Mouse (Mus musculus) granulocyte monocyte progenitor cell, adult 5-6 weeks (primary cell): ENCODE measurements around the gene Sowahc. TPM values are rescaled to one million over a fixed set of nuclear protein-coding genes. Genes with fewer than 3 reads are reported as not detected.

Experiments used
- ATAC-seq: replicated peaks from 2 replicates; pipeline ENCODE4 v1.8.0; 2016; ENCODE audit warnings: mild to moderate bottlenecking, moderate TSS enrichment, inconsistent platforms; ENCODE audit not compliant: poor library complexity, severe bottlenecking
- total RNA-seq, 2 experiments: library from RNA; stranded (forward) in 1 of 2; stranded (reverse) in 1 of 2; fragments of 200-712, 200-1000 nt in 1 of 2; fragments of >200 nt in 1 of 2; fragmentation: Nextera tagmentation in 1 of 2; gene quantifications; 2 replicates each; pipeline ENCODE4 v1.2.3; 2014 to 2017

The Sowahc gene
- total RNA-seq, 2 experiments from 2014 or later: 6.9 to 17.2 TPM

- ATAC-seq: peak; percentile 63
These were observed 30.2 kb downstream of the Sowahc start for GRCm38 (mm10) chr10:59251980-59252379.

DNA sequence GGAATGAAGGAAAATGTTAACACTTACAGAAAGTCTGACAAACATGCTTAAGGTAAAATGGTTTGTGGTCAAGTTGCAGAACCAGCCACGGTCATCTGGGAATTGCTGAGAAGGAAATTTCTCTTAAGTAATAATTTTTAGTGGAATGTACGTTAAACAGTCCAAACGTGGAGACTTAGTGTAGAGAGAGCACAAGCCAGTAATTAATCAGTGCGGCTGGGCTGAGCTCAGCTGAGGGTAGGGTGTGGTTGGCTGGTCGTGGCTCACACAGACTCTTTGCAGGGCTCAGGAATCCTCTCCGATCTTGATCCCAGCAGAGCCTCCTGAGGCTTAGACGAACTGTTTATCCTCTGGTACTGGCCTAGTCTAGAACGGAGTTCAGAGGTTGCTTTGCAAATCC, 30.6 kb downstream of the Sowahc start:
- ATAC-seq: no peak

GRCm38 (mm10) chr10:59253541-59254079, 31.9 kb downstream of the Sowahc start:
- peak; percentile 56 for ATAC-seq

DNA sequence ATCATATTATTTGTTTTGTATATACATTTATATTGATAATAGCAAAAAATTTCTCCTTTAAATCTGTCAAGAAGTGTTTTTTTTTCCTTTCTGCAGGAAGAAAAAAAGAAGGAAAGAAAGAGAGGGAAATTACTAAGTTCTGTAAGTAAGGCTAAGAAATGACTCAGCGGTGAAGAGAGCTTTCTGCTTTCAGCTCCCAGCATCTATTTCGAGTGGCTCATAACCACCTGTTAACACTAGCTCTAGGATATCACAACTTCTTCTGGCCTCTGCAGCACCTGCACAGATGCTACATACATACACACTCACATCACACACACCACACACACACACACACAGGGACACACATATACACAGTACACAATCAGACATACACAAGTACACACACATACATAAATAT, 34.8 kb downstream of the Sowahc start:
- ATAC-seq: no peak

DNA sequence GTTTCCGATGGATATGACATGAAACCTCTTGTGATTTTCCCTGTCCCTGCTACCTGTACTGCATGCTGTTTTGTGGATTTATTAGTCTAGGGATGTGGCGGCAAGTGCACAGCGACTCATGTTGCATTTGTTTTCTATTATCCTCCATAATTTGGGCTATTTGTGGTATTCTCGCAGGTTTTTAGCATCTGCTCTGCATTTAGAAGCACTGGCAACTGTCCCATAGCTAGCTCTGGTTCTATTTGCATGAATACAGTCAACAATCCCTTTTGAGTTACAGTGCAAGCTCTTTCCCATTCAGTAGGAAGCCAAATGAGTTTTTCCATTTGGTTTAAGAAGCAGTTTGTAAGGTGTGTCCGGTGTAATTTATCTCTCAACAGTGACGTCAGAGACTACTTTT, 37.8 kb downstream of the Sowahc start:
- no peak for ATAC-seq

GRCm38 (mm10) chr10:59261603-59262002, 39.9 kb downstream of the Sowahc start:
- no peak for ATAC-seq

- no peak for ATAC-seq
These were observed 40.3 kb downstream of the Sowahc start for GRCm38 (mm10) chr10:59262021-59262420.

- peak; percentile 60 for ATAC-seq
These were observed 41.2 kb downstream of the Sowahc start for GRCm38 (mm10) chr10:59262979-59263378.

DNA sequence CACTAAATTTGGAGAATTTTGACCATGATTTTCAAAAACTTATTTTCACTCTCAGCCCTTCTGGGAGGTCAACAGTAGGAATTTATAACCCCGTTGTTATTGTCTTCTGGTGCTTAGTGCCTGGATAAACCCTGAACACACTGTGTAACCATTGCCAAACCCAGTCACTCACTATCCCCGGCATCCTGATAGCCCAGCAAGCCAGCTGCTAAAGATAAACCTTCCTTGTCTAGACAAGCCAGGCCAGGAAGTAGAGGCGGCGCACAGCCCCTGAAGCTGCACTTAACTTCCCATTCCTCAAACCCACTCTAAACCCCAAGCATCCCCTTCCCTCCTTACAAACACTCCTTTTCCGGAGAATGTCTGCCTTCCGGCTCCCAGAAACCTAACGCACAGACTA, 43.3 kb downstream of the Sowahc start:
- ATAC-seq: peak; percentile 53

GRCm38 (mm10) chr10:59265674-59266073, 43.9 kb downstream of the Sowahc start:
- peak; percentile 71 for ATAC-seq

DNA sequence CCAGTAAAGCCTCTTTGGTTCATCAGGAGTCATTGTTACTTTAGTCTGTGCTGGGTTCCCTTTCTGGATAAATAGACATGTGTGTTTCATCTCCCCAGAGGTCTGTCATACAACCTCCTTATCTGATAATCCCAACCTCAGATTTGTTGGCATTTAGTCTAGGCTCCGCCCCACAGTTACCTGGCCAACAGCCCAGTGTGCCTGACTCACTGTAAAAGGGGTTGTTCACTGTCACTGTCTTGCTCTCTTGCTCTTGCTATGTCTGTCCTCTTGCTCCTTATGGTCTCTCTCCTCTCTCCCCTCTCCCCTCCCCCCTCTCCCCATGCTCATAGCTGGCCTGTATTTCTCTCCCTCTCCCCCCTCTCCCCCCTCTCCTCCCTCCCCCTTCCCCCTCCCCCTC, 44.3 kb downstream of the Sowahc start:
- no peak for ATAC-seq

DNA sequence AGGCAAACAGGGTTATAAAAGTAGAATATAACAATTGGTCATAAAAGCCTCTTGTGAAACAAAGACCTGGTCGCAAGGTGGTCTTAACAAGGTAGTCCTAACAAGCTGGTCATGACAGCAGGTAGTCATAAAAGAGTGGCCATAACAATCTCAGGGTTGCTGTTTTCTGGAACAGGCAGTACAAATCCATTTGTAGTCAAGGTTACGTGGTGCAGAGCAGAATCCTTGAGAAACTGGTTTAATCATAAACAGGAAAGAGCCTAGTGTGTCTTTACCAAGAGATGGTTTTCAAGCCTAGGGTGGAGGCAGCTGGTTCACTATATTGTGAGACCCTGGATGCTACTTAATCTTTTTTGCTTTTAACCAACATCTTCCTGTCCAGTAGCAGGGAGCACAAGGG, 45.5 kb downstream of the Sowahc start:
- no peak for ATAC-seq

DNA sequence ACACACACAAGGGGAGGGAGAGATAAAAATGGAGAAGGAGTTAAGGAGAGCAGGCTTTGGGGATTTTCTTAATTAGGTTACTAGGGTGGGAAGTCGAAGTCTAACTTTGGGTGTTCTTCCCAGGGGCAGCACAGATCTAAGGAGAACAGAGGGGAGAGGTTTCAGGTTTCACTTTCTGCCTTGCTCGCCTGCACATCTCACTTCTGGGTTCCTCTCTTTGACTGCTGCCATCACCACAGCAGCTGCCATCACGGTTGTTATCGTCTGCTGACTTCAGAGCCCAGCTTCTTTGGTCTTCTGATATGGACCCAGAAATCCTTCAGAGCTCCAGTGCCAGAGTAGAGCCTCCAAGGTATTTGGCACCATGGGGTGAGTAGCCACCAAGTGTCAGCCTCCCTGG, 46.4 kb downstream of the Sowahc start:
- ATAC-seq: peak; percentile 29

GRCm38 (mm10) chr10:59268754-59269153, 47.0 kb downstream of the Sowahc start:
- ATAC-seq: no peak

DNA sequence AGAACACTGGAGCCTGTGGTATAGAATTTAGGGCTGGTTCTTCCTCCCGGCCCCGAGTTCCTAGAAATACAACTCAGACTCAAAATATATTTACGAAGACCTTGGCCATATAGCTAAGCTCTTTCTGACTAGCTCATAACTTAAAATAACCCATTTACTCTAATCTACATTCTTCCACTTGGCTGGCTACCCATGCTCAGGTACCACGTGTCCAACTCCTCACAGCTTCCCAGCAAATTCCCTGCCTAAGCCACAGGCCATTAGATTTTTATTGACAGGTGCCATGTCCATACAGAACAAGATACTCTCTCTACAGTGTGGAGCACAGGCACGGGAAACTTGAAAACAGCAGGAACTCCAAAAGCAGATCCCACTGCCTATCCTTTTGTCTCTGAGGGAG, 54.0 kb downstream of the Sowahc start:
- no peak for ATAC-seq

Other genes with a start within 250 kb of the Sowahc start
- 8.8 and 11.6 TPM in 2 replicates for gene Sept10, start 106 bp upstream of the Sowahc start, total RNA-seq (2014; fragmentation: Nextera tagmentation)
- 7.7 and 17.8 TPM in 2 replicates for gene Sept10, start 106 bp upstream of the Sowahc start, total RNA-seq (2017)
- 18.4 and 23.4 TPM in 2 replicates for gene P4ha1, start 101.3 kb downstream of the Sowahc start, total RNA-seq (2014; fragmentation: Nextera tagmentation)
- 40.1 and 46.9 TPM in 2 replicates for gene P4ha1, start 101.3 kb downstream of the Sowahc start, total RNA-seq (2017)
- gene Gm10273, start 173.7 kb downstream of the Sowahc start, total RNA-seq (2014; fragmentation: Nextera tagmentation): 26.0 and 66.7 TPM in 2 replicates
- 104 TPM in 2 replicates for gene Gm10273, start 173.7 kb downstream of the Sowahc start, total RNA-seq (2017)
- not detected in 2 replicates for gene Pla2g12b, start 181.7 kb downstream of the Sowahc start, total RNA-seq (2014; fragmentation: Nextera tagmentation)
- gene Pla2g12b, start 181.7 kb downstream of the Sowahc start, total RNA-seq (2017): not detected in 2 replicates
- gene Oit3, start 219.8 kb downstream of the Sowahc start, total RNA-seq (2014; fragmentation: Nextera tagmentation): 1.8 TPM in 1 of 2 replicates, not detected in the other
- gene Oit3, start 219.8 kb downstream of the Sowahc start, total RNA-seq (2017): not detected in 2 replicates